Mouse (Mus musculus) midbrain, embryonic 14.5 days (tissue): ENCODE measurements at regions not wholly inside any gene's neighbourhood (a gene's known extent, or its start where the extent isn't known, plus 50 kb on each side); places are given as distances from the start of the nearest gene placed in this dataset.

Source experiments
- ATAC-seq: fragments of 200-750 bp; cut with Nextera tagmentation; 2 replicates; pipeline ENCODE4 v1.8.0; 2017; ENCODE audit warnings: moderate number of reproducible peaks, moderate library complexity; ENCODE audit not compliant: low FRiP score, low TSS enrichment
- DNase-seq: peaks from one replicate; pipeline ENCODE4 v3.0.0-alpha.2; 2015
- H3K27ac ChIP-seq: fragments of 300-500 bp; sonication (generic); replicated peaks from 2 replicates; pipeline ENCODE4 v1.5.1; 2014; ENCODE audit warnings: mild to moderate bottlenecking, low read depth, low read length, moderate library complexity
- H3K27me3 ChIP-seq: fragments of 300-500 bp; sonication (generic); 2 replicates; pipeline ENCODE4 v1.6.1; 2014; ENCODE audit warnings: low read length, control low read depth, mixed read lengths; ENCODE audit not compliant: control insufficient read depth, insufficient read depth
- H3K36me3 ChIP-seq: fragments of 300-500 bp; sonication (generic); 2 replicates; pipeline ENCODE4 v1.6.1; 2014; ENCODE audit warnings: low read length, control low read depth; ENCODE audit not compliant: control insufficient read depth, insufficient read depth
- H3K4me1 ChIP-seq: fragments of 300-500 bp; sonication (generic); 2 replicates; pipeline ENCODE4 v1.6.1; 2014; ENCODE audit warnings: mild to moderate bottlenecking, antibody characterized with exemption, low read length, control low read depth; ENCODE audit not compliant: control insufficient read depth, insufficient read depth
- H3K4me2 ChIP-seq: fragments of 300-500 bp; sonication (generic); 2 replicates; pipeline ENCODE4 v1.6.1; 2014; ENCODE audit warnings: mild to moderate bottlenecking, low read length, moderate library complexity
- H3K4me3 ChIP-seq: fragments of 300-500 bp; sonication (generic); replicated peaks from 2 replicates; pipeline ENCODE4 v1.5.1; 2014; ENCODE audit warnings: low read depth, low read length
- H3K9ac ChIP-seq: fragments of 300-500 bp; sonication (generic); replicated peaks from 2 replicates; pipeline ENCODE4 v1.6.1; 2014; ENCODE audit warnings: mild to moderate bottlenecking, low read length, moderate library complexity
- H3K9me3 ChIP-seq: fragments of 300-500 bp; sonication (generic); 2 replicates; pipeline ENCODE4 v1.6.1; 2016; ENCODE audit warnings: low read length, control low read depth, mixed read lengths; ENCODE audit not compliant: control insufficient read depth
- WGBS: fragments of 180-500 bp; shearing (Covaris S2); extraction: QIAGEN DNeasy Blood & Tissue Kit; methylation state at CpG from one replicate; pipeline ENCODE4 v1.1.7; 2014; 5-methylcytosine and 5-hydroxymethylcytosine counted together

DNA sequence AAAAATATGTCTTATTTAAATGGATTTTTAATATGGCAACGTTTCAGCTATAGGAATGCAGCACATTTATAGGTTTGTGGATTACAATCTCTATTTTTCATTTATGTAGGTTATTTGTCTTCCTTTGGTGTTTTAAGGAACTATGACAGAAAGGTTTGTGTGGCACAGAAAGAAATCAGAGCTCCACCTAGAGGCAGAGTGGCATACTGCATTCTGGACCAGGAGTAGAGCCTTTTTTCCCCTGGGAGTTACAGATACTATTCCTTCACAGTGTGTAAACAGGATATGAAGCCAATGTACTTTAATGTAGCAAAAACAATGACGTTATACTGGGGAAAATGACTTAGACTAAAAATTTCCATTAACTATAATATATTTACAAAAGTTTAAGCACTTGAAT lies 94.9 kb upstream of the St8sia4 start:
- Histone ChIP-seq H3K4me2 (no peak overlapping the region), H3K9ac (no peak overlapping the region), H3K27ac (no peak overlapping the region), H3K27me3 (no peaks in the 10 kb centered on the region), H3K4me3 (no peak overlapping the region), H3K36me3 (no peaks in the 10 kb centered on the region), H3K4me1 (no peaks in the 10 kb centered on the region), H3K9me3 (no peaks in the 10 kb centered on the region)
- DNase-seq: peak; percentile 85
- ATAC-seq: no peak
- 6% methylated on average over 2 of the region's 2 CpGs for WGBS

DNA sequence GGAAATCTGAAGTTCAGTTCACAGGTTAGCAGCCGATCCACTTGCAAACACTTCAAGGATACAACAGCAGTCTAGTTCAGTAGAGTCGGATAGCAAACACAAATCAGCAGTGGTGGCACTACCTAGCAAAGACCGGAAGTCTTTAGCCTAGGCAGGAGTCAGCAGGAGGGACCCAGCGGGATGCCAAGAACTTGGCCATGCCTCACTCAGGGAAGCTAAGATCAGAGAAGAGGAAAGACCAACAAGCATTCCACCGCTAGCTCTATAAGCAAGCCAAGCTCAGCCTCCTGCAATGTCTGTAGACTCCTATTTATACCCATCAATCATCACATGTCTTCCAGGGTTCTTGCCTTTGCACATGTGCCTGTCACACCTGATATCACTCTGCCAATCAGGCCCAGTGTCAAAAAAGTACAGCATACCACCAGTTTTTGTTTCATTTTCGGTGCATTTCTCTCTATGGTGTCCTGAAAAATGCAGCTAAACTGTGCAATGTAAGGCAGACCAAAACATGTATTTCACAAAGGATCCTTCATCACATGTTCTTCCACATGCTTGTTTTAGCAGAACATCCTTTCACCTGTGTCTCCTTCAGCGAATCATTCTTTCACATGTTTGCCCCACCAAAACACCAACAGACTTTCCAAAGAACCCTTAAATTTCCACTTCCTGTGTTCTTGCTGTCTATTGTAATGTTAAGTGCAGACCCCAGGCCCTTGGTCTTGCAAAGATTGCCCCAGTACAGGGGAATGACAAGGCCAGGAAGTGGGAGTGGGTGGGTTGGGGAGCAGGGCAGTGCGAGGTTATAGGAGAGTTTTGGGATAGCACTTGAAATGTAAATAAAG lies 86.9 kb upstream of the St8sia4 start:
- H3K9ac ChIP-seq: no peak overlapping the region
- DNase-seq (no peak), ATAC-seq (no peak)
- WGBS: 88% methylated on average over 8 of the region's 8 CpGs
- no peaks in the 10 kb centered on the region for H3K4me1 ChIP-seq
- no peak overlapping the region for H3K27ac ChIP-seq
- H3K27me3 ChIP-seq: no peaks in the 10 kb centered on the region
- no peaks in the 10 kb centered on the region for H3K36me3 ChIP-seq
- no peak overlapping the region for H3K4me3 ChIP-seq
- H3K4me2 ChIP-seq: no peak overlapping the region
- H3K9me3 ChIP-seq: no peaks in the 10 kb centered on the region

DNA sequence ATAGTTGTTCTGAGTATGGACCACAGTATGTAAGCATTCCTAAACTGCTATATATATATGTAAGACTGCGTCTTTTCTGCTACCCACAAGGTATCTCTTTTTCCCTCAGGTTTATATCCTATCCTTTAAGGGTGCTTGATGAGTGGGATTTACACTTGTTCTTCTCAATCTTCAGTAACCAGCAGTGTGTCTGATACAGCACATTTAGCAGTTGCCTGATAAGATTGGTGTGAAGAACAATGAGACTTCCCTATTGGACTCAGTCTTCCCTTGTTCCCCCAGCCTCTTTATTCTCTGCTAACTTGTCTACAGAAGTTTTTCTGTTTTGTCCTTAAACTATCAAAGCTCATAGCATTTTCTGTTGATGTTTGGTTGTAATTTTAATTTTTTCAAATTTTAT lies 86.1 kb upstream of the St8sia4 start:
- no peak for ATAC-seq
- Histone ChIP-seq H3K36me3 (no peaks in the 10 kb centered on the region), H3K9ac (no peak overlapping the region), H3K9me3 (no peaks in the 10 kb centered on the region), H3K27me3 (no peaks in the 10 kb centered on the region), H3K4me3 (no peak overlapping the region), H3K4me2 (no peak overlapping the region), H3K27ac (no peak overlapping the region), H3K4me1 (no peaks in the 10 kb centered on the region)
- DNase-seq: no peak
- WGBS: 93% methylated on average over 1 of the region's 1 CpGs

DNA sequence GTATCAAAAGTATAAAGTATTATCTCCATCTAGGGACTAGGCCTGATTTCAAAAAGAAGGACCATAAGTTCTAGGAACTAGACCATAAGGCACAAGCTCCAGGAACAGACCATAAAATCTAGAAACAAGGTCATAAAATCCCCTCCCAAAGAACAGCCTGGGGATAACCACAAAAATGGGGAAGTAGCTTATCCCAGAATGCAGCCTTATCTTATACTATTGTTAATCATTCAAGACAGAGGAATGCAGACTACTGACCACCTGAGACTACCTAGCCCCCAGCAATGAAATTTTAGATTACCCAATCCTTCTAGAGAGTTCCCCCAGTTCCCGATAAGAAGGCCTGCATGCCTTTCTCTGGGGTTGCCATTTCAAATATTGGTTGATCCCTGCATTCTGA lies 81.6 kb upstream of the St8sia4 start:
- H3K9me3 ChIP-seq: no peaks in the 10 kb centered on the region
- WGBS: 95% methylated on average over 1 of the region's 1 CpGs
- H3K4me3 ChIP-seq: no peak overlapping the region
- H3K27me3 ChIP-seq: no peaks in the 10 kb centered on the region
- no peak overlapping the region for H3K27ac ChIP-seq
- H3K36me3 ChIP-seq: no peaks in the 10 kb centered on the region
- H3K9ac ChIP-seq: no peak overlapping the region
- no peak for ATAC-seq
- H3K4me2 ChIP-seq: no peak overlapping the region
- DNase-seq: no peak
- H3K4me1 ChIP-seq: no peaks in the 10 kb centered on the region

DNA sequence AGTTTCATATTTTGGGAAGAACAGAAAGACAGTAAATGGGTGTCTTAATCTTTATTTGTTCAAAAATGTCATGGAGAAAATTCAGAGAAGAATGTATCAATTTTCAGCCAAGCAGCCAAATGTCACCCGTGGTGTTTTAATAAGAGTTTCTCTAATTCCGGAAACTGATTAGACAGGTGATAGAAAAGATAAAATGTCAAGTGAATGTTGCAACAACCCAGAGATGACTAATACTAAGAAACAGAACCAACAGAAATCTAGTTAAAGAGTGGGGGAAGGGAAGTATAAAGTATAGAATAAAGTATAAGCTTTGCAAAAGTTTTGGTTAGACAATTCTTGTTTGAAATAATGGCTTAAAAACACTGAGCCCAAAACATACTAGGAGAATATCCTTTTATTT lies 79.9 kb upstream of the St8sia4 start:
- ATAC-seq: no peak
- 90% methylated on average over 2 of the region's 2 CpGs for WGBS
- H3K9ac ChIP-seq: no peak overlapping the region
- DNase-seq: no peak
- no peak overlapping the region for H3K4me2 ChIP-seq
- H3K36me3 ChIP-seq: no peaks in the 10 kb centered on the region
- H3K27me3 ChIP-seq: no peaks in the 10 kb centered on the region
- H3K4me1 ChIP-seq: no peaks in the 10 kb centered on the region
- no peak overlapping the region for H3K27ac ChIP-seq
- no peak overlapping the region for H3K4me3 ChIP-seq
- H3K9me3 ChIP-seq: no peaks in the 10 kb centered on the region

DNA sequence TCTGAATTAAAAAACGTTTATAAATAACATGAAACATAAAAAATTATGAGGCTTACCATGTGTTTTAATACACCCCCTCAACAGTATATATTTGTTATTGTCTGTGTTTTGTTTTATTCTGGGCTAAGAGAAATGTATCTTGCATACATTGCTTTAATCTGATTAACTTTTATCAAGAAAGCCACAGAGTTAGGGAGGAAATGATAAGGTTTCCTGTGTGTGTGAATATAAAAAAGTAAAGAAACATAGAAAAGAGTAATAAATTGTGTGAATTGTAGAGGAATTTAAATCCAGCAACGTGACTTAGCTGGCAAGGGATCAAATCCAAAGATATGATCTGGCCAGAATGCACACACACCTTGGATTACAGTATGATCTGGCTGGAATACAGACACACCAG lies 77.1 kb upstream of the St8sia4 start:
- H3K4me1 ChIP-seq: no peaks in the 10 kb centered on the region
- H3K4me2 ChIP-seq: no peak overlapping the region
- H3K9me3 ChIP-seq: no peaks in the 10 kb centered on the region
- ATAC-seq (no peak), DNase-seq (no peak)
- 72% methylated on average over 2 of the region's 2 CpGs for WGBS
- no peak overlapping the region for H3K9ac ChIP-seq
- H3K36me3 ChIP-seq: no peaks in the 10 kb centered on the region
- no peaks in the 10 kb centered on the region for H3K27me3 ChIP-seq
- H3K27ac ChIP-seq: no peak overlapping the region
- no peak overlapping the region for H3K4me3 ChIP-seq

DNA sequence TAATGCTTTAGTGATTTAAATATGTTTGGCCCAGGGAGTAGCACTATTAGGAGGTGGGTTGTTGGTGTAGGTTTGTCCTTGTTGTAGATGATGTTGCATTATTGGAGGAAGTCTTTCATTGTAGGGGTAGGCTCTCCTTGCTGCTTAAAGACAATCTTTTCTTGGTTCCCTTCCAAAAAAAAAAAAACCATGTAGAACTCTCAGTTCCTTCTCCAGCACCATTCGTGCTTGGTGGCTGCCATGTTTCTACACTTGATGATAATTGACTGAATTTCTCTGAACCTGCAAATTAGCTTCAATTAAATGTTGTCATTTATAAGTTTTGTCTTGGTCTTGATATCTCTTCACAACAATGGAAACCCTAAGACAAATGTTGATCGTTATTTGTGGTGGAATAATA lies 76.0 kb upstream of the St8sia4 start:
- Histone ChIP-seq H3K27me3 (no peaks in the 10 kb centered on the region), H3K9ac (no peak overlapping the region), H3K9me3 (no peaks in the 10 kb centered on the region), H3K4me3 (no peak overlapping the region), H3K27ac (no peak overlapping the region), H3K36me3 (no peaks in the 10 kb centered on the region), H3K4me2 (no peak overlapping the region), H3K4me1 (no peaks in the 10 kb centered on the region)
- 86% methylated on average over 2 of the region's 2 CpGs for WGBS
- no peak for DNase-seq
- ATAC-seq: no peak

DNA sequence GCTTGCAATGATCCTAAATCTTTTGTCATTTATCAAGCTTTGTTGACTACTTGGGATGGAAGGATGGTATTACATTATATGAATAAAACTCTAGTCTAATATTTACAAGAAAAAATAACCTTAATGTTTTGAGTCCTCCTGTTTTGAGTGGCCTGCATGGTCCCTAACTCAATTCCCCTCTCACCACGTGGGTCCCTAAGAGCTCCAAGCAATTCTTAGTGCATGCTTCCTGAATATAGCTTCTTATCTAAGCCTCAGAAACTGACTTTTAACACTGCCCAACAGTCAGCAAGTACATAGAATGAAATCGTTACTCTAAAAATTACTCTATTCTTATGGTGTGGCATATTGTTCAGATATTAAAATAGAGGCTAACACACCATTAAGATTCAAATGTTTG lies 52.1 kb upstream of the St8sia4 start:
- Histone ChIP-seq H3K4me1 (no peaks in the 10 kb centered on the region), H3K4me3 (no peak overlapping the region), H3K27ac (no peak overlapping the region), H3K27me3 (no peaks in the 10 kb centered on the region), H3K9ac (no peak overlapping the region), H3K36me3 (no peaks in the 10 kb centered on the region), H3K9me3 (no peaks in the 10 kb centered on the region), H3K4me2 (no peak overlapping the region)
- DNase-seq (no peak), ATAC-seq (no peak)
- 73% methylated on average over 2 of the region's 2 CpGs for WGBS

DNA sequence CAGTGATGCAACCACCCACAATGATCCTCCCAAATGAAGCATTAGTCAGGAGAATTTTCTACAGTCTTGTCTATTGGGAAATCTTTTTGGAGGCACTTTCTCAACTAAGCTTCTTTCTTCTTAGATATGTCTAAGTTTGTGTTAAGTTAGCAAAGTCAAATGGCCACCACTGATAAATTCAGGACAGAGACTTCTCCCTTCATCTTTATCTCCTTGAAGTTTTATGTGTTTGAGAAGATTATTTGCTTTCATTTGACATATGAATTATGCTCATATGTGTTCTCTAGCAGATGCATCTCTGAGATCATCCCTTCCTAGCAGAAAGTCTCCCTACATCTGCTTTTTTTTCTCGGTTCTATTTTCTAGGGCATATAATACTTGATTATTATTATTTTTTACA lies 51.4 kb upstream of the St8sia4 start:
- ATAC-seq (no peak), DNase-seq (no peak)
- WGBS: 94% methylated on average over 1 of the region's 1 CpGs
- H3K36me3 ChIP-seq: no peaks in the 10 kb centered on the region
- no peaks in the 10 kb centered on the region for H3K4me1 ChIP-seq
- H3K27me3 ChIP-seq: no peaks in the 10 kb centered on the region
- H3K9me3 ChIP-seq: no peaks in the 10 kb centered on the region
- no peak overlapping the region for H3K4me3 ChIP-seq
- H3K27ac ChIP-seq: no peak overlapping the region
- H3K9ac ChIP-seq: no peak overlapping the region
- H3K4me2 ChIP-seq: no peak overlapping the region
